Mouse (Mus musculus) ZHBTc4 (cell line): ENCODE data around the gene Eif2b2.
A peak's percentile ranks its signal among the peaks of the same experiment; 100 is the strongest.

Experiments
- DNase-seq: peaks from one replicate; pipeline ENCODE4 v3.0.0-alpha.2; 2011; ENCODE audit warnings: low read depth, low spot score

The Eif2b2 gene

GRCm38 (mm10) chr12:85193923-85194622 is 25.2 kb upstream of the Eif2b2 start:
- no peak for DNase-seq

GRCm38 (mm10) chr12:85194623-85195018 is 24.7 kb upstream of the Eif2b2 start:
- no peak for DNase-seq

GRCm38 (mm10) chr12:85195086-85195485 is 24.2 kb upstream of the Eif2b2 start:
- DNase-seq, result no peak

- no peak for DNase-seq
Observed at GRCm38 (mm10) chr12:85196191-85196590, 23.1 kb upstream of the Eif2b2 start.

GRCm38 (mm10) chr12:85197371-85197770 is 21.9 kb upstream of the Eif2b2 start:
- DNase-seq, result no peak

GRCm38 (mm10) chr12:85197936-85198335 is 21.3 kb upstream of the Eif2b2 start:
- DNase-seq, result no peak

GRCm38 (mm10) chr12:85199954-85200353 is 19.3 kb upstream of the Eif2b2 start:
- no peak for DNase-seq

- DNase-seq, result no peak
Observed at GRCm38 (mm10) chr12:85200929-85201829, 18.1 kb upstream of the Eif2b2 start.

GRCm38 (mm10) chr12:85201830-85202147 is 17.5 kb upstream of the Eif2b2 start:
- DNase-seq, result no peak

- DNase-seq, result no peak
Observed at GRCm38 (mm10) chr12:85202191-85202590, 17.1 kb upstream of the Eif2b2 start.

GRCm38 (mm10) chr12:85203699-85204098 is 15.6 kb upstream of the Eif2b2 start:
- no peak for DNase-seq

GRCm38 (mm10) chr12:85204105-85204504 is 15.2 kb upstream of the Eif2b2 start:
- no peak for DNase-seq

- DNase-seq, result no peak
Observed at GRCm38 (mm10) chr12:85205425-85205824, 13.9 kb upstream of the Eif2b2 start.

GRCm38 (mm10) chr12:85208687-85209199 is 10.5 kb upstream of the Eif2b2 start:
- no peak for DNase-seq

GRCm38 (mm10) chr12:85215031-85215430 is 4.2 kb upstream of the Eif2b2 start:
- DNase-seq, result no peak

GRCm38 (mm10) chr12:85217733-85218310 is 1.5 kb upstream of the Eif2b2 start:
- no peak for DNase-seq

GRCm38 (mm10) chr12:85219905-85220290 is 617 bp downstream of the Eif2b2 start:
- DNase-seq, result peak; percentile 52

GRCm38 (mm10) chr12:85227227-85227626 is 7.9 kb downstream of the Eif2b2 start:
- no peak for DNase-seq

- no peak for DNase-seq
Observed at GRCm38 (mm10) chr12:85227876-85228599, 8.8 kb downstream of the Eif2b2 start.

GRCm38 (mm10) chr12:85233376-85234358 is 14.4 kb downstream of the Eif2b2 start:
- no peak for DNase-seq

GRCm38 (mm10) chr12:85237553-85237952 is 18.3 kb downstream of the Eif2b2 start:
- no peak for DNase-seq
